Mouse (Mus musculus): ENCODE measurements around the gene Dnah11.

DNA sequence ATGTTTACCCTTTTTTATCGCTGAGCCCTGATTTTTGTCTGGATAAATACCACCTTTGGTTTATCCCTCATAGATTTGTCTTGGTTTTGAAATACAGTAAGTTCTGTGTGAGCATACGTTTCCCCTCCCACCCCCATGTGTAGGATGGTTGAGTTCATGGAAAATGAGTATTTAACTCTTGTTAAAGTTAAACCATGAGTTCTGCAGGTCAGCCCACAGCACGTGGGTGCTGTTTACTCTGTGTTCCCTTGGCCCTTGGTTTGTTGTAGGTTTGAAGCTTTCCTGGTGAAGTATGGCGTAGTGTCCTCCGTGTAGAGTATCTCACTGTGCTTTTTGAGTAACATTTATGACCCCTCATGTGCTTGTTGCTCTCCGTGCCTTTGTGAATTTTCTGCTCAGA lies 341.0 kb downstream of the Dnah11 start:
- TF ChIP-seq CTCF (conservative IDR thresholded peaks at IDR 0.05; ENCODE audit: low read length) (no peak), POU5F1 (IDR thresholded peaks at IDR 0.05; ENCODE audit: borderline replicate concordance, low read length) (no peak), NANOG (IDR thresholded peaks at IDR 0.05; ENCODE audit: borderline replicate concordance, low read length) (no peak)

All from E14TG2a.4 (cell line).